Mouse (Mus musculus): Measurements from ENCODE around the gene Tgfb3.

The Tgfb3 gene

GRCm38 (mm10) chr12:86027000-86027399, 51.8 kb downstream of the Tgfb3 start:
- no peak for DNase-seq

GRCm38 (mm10) chr12:86025480-86025879, 53.4 kb downstream of the Tgfb3 start:
- no peak for DNase-seq

GRCm38 (mm10) chr12:86024426-86024825, 54.4 kb downstream of the Tgfb3 start:
- no peak for DNase-seq

GRCm38 (mm10) chr12:86023081-86023871, 55.6 kb downstream of the Tgfb3 start:
- DNase-seq = no peak

GRCm38 (mm10) chr12:86022282-86022984, 56.4 kb downstream of the Tgfb3 start:
- no peak for DNase-seq

GRCm38 (mm10) chr12:86021583-86021982, 57.3 kb downstream of the Tgfb3 start:
- DNase-seq = no peak

DNA sequence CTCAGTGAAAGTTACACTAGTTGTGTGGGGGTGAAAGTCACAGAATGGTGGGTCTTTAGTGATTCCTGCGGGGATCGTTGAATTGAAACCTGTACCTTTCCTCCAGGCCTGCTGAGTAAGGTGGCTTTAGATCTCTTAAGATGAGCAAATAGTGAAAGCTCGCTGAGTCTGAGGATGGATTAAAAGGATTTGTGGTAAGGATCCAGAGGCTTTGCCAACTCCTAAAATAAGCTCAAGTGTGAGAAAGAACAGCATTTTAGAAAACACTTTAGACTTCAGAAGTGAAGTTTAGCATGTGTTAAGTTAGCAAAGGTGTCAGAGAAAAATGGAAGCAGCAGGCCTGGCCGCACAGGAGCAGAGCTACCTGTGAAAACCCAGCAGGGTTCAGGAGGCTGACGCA, 61.5 kb downstream of the Tgfb3 start:
- no peak for DNase-seq

- DNase-seq = no peak
These were observed 63.7 kb downstream of the Tgfb3 start for GRCm38 (mm10) chr12:86015114-86015513.

DNA sequence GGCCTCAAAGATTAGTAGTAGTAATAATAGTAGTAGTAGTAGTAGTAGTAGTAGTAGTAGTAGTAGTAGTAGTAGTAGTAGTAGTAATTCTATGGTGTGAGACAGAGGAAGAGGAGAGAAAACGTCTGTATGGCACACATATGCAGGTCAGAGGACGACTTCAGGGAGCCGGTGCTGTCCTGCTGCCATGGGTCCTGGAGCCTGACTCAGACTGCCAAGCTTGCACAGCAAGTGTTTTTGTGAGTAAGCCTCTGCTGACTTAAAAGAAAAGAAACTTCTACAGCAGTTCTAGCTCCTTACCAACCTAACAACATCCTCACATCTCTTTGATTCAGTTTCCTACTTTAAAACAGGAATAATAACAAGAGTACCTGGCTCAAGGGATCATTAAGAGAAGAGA, 64.2 kb downstream of the Tgfb3 start:
- no peak for DNase-seq

DNA sequence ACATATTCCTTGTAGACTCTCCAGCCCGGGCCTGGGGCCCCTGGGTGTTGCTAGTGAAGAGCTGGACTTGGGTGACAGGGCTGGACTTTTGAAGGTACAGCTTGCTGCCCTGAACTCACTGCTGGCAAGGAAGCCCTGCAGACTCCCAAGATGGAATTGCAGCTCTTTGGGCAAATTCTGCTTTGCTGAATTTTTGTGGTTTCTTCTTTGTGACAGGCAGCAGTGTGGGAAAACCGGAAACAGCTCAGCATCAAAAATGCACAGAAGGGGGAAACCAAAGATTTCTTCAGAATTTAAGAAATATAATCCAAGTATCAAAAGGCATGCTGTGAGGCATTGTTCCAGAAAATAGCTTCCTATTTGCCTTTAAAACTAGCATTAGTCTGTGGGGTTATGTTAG, 64.7 kb downstream of the Tgfb3 start:
- DNase-seq = no peak

DNA sequence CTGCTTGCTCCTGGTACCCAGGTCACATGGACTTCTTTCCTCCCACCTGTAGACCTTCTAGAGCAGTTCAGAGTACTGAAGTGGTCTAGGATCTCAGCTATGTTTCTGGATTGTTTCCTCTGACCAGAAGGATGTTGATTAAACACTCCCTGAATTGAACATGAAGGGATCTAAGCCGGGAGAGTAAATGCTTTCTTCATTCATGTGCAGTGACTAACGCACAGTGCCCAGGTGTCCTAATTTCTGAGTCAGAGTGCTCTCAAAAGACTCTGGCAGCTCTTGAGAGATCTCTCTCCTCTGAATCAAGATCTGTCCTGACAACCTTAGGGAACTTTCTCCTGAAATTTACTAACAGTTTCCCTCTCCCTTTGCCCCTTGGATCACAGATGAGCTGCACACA, 66.6 kb downstream of the Tgfb3 start:
- no peak for DNase-seq

DNA sequence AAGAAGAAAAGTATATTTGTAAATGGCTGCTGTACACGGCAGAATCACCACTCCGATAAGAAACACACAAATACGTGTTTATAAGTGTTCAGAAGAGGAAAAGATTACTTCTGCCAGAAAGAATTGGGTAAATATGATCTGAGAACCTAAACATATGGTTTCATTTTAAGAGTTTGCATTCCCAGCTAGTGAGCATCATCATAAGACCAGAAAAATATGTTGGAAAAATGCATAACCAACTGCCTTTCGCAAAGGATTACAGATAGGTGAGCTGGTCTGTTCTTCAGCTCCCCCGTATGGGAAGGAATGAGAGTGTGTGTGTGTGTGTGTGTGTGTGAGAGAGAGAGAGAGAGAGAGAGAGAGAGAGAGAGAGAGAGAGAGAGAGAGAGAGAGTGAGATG, 68.2 kb downstream of the Tgfb3 start:
- no peak for DNase-seq

DNA sequence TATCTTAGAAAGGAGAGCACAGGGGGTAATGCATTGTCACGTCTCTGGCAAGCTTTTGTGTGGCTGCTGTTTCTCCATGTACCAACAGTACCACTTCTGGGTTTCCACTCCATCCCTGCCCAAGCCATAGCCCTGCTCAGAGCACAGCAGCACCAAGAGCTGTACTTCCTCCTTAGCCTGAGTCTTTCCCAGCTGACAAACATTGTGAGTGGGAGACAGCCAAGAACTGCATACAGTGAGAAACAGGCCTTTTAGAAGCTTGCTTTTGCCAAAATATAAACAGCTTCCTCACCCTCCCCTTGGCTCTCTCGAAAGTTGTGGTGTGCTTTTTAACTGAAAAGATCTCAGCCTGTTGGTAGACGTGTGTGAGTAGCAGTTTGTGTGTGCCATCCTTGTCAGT, 71.5 kb downstream of the Tgfb3 start:
- no peak for DNase-seq
